Mouse (Mus musculus): ENCODE measurements around the gene Timeless. TPM values are rescaled to one million over a fixed set of nuclear protein-coding genes. Genes with fewer than 3 reads are reported as not detected.
"Not testable (repeated sequence)": the region's sequence is repeated elsewhere in the genome, so short reads cannot be mapped to it uniquely, and the experiment has no call there.

Timeless gene
- 127 and 135 TPM in 2 replicates for polyA plus RNA-seq (2016; fragmentation: Nextera tagmentation; extraction: Ambion mirVana)

DNA sequence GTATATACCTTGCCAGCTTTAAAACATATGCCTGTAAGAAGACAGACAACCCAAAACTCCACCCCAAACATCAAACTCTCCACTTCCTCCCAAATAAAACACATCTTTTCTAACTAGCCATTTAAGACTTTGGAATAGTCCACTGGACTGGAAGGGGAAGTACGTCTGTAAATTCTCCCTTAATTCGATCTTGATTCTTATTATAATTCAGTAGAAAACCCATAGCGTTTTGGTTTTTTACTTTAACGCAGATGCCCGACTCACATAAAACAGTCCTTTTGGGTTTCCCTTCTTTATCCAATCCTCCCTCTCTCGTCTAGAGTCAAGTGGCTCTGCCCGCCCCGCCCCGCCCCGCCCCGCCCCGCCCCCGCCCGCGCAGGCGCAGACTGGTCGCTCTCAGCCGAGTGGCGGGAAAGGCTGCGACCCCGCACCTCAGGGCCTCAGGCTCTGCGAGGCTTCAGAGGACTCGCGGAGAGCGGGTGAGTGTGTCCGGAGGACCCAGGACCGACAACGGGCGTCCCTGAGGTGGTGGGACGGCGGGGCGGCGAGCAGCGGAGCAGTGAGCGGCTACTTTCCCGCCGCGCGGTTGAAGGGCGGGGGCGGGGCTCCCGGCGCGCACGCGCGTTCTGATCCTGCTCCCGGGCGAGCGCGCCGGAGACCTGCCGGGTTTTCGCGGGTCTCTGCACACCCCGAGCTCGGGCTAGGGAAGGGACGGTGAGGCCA is at the start of gene Timeless:
Gene Timeless, plus strand, starts transcription at position 369 of the 723 bp plus-strand sequence.
- Histone ChIP-seq H3K4me1 (peaks cover 40% of the 10 kb centered on the region), H3K9me3 (replicated peaks) (no peaks in the 10 kb centered on the region), H3K27ac (peak within 1 kb of the TSS; percentile 99), H3K36me3 (peaks cover 20% of the 10 kb centered on the region), H3K27me3 (ENCODE audit: low read depth, poor library complexity, severe bottlenecking) (no peaks in the 10 kb centered on the region), H3K4me3 (peak within 1 kb of the TSS; percentile 82)
- DNase-seq (ENCODE audit: low spot score), result peak; percentile 90
- under 1% methylated on average over 57 of the region's 58 CpGs for WGBS

DNA sequence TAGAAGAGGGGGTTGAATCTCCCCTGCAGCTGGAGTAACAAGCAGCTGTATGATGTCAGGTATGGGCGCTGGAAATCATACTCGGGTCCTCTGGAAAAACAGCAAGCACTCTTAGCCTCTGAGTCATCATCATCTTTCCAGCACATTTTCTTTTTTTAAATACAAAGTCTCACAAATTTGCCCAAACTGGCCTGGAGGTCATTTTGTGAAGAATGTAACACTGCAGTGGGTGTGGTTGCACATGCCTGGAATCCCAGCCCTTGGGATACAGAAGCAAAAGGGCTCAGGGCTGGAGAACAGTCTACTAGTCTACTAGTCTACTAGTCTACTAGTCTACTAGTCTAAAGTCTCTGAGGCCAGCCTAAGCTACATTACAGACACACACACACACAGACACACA is 47.6 kb upstream of the Timeless start:
- peaks cover 14% of the 10 kb centered on the region for H3K4me1 ChIP-seq
- no peak overlapping the region for H3K27ac ChIP-seq
- no peaks in the 10 kb centered on the region for H3K9me3 ChIP-seq (replicated peaks)
- WGBS, result 94% methylated on average over 2 of the region's 2 CpGs
- H3K36me3 ChIP-seq, result no peaks in the 10 kb centered on the region
- no peaks in the 10 kb centered on the region for H3K27me3 ChIP-seq (ENCODE audit: low read depth, poor library complexity, severe bottlenecking)
- DNase-seq (ENCODE audit: low spot score), result no peak
- no peak overlapping the region for H3K4me3 ChIP-seq

DNA sequence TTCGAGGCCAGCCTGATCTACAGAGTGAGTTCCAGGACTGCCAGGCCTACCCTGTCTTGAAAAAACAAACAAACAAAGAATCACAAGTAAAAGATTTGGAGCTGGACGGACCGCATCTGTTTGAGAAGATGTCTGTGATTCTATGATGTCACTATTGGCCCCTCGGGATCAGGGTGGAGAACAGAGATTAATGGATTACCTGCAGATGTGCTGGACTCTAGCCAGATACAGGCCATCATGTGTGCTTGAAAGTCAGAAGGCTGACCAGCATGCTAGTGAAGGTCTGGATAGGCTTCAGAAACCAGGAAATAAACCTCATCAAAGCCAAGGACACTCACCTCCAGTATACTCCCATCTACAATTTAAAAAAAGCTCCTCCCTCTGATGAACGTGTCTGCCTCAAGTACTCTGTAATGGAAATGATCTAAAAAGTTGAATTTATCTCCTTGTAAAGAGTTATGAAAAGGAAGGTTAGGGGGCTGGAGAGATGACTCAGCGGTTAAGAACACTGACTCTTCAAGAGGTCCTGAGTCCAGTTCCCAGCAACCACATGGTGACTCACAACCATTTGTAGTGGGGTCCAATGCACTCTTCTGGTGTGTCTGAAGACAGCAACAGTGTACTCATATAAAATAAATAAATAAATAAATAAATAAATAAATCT is 46.5 kb upstream of the Timeless start:
- no peak overlapping the region for H3K4me3 ChIP-seq
- no peaks in the 10 kb centered on the region for H3K9me3 ChIP-seq (replicated peaks)
- WGBS, result 83% methylated on average over 6 of the region's 6 CpGs
- no peaks in the 10 kb centered on the region for H3K36me3 ChIP-seq
- peaks cover 3% of the 10 kb centered on the region for H3K4me1 ChIP-seq
- DNase-seq (ENCODE audit: low spot score), result no peak
- no peak overlapping the region for H3K27ac ChIP-seq
- H3K27me3 ChIP-seq (ENCODE audit: low read depth, poor library complexity, severe bottlenecking), result no peaks in the 10 kb centered on the region

DNA sequence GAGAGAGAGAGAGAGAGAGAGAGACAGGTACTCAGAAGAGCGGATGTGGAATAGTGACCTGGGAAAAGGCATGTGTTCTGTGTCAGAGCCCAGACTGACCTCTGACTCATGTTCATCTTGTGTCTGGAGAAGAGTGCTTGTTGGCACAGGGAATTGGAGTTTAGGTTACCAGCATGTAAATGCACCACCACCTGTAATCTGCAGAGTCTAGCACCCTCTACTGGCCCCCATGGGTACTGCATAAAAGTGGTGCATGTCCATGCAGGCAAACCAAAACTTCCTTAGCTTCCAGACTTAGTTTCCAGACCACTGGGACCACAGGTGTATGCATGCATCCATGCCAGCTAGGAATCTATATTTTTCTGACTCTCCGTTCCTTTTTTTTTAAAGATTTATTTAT is 45.9 kb upstream of the Timeless start:
- DNase-seq (ENCODE audit: low spot score), result peak; percentile 94
- Histone ChIP-seq H3K27me3 (ENCODE audit: low read depth, poor library complexity, severe bottlenecking) (no peaks in the 10 kb centered on the region), H3K36me3 (no peaks in the 10 kb centered on the region), H3K4me3 (no peak overlapping the region), H3K27ac (no peak overlapping the region), H3K4me1 (0 out of 2 replicates have a peak, but pooled peaks cover 2% of the 10 kb centered on the region), H3K9me3 (replicated peaks) (no peaks in the 10 kb centered on the region)
- WGBS, result 63% methylated on average over 2 of the region's 2 CpGs

GRCm38 (mm10) chr10:128187181-128187605 is 44.7 kb upstream of the Timeless start:
- Histone ChIP-seq H3K27ac (no peak overlapping the region), H3K36me3 (no peaks in the 10 kb centered on the region), H3K4me3 (no peak overlapping the region), H3K4me1 (0 out of 2 replicates have a peak, but pooled peaks cover 2% of the 10 kb centered on the region), H3K9me3 (replicated peaks) (no peaks in the 10 kb centered on the region), H3K27me3 (ENCODE audit: low read depth, poor library complexity, severe bottlenecking) (no peaks in the 10 kb centered on the region)
- 61% methylated on average over 5 of the region's 5 CpGs for WGBS
- DNase-seq (ENCODE audit: low spot score), result no peak

- Histone ChIP-seq H3K4me3 (no peak overlapping the region), H3K27me3 (ENCODE audit: low read depth, poor library complexity, severe bottlenecking) (peaks cover 2% of the 10 kb centered on the region), H3K27ac (no peak overlapping the region), H3K4me1 (0 out of 2 replicates have a peak, but pooled peaks cover 2% of the 10 kb centered on the region), H3K9me3 (replicated peaks) (no peaks in the 10 kb centered on the region), H3K36me3 (no peaks in the 10 kb centered on the region)
- WGBS, result 46% methylated on average over 2 of the region's 2 CpGs
- peak; percentile 76 for DNase-seq (ENCODE audit: low spot score)
These were observed 43.5 kb upstream of the Timeless start for GRCm38 (mm10) chr10:128188242-128188877.

GRCm38 (mm10) chr10:128191472-128191871 is 40.4 kb upstream of the Timeless start:
- Histone ChIP-seq H3K4me3 (no peak overlapping the region), H3K27ac (no peak overlapping the region), H3K9me3 (replicated peaks) (no peaks in the 10 kb centered on the region), H3K4me1 (peaks cover 23% of the 10 kb centered on the region), H3K36me3 (no peaks in the 10 kb centered on the region), H3K27me3 (ENCODE audit: low read depth, poor library complexity, severe bottlenecking) (peaks cover 25% of the 10 kb centered on the region)
- 84% methylated on average over 2 of the region's 2 CpGs for WGBS
- DNase-seq (ENCODE audit: low spot score), result no peak

GRCm38 (mm10) chr10:128192030-128192766 is 39.7 kb upstream of the Timeless start:
- H3K27ac ChIP-seq; H3K4me3 ChIP-seq; H3K36me3 ChIP-seq; DNase-seq (ENCODE audit: low spot score); H3K9me3 ChIP-seq (replicated peaks): not testable (repeated sequence)
- 91% methylated on average over 3 of the region's 3 CpGs for WGBS
- H3K27me3 ChIP-seq (ENCODE audit: low read depth, poor library complexity, severe bottlenecking), result peaks cover 32% of the 10 kb centered on the region
- peaks cover 23% of the 10 kb centered on the region for H3K4me1 ChIP-seq

- DNase-seq (ENCODE audit: low spot score), result no peak
- peaks cover 32% of the 10 kb centered on the region for H3K27me3 ChIP-seq (ENCODE audit: low read depth, poor library complexity, severe bottlenecking)
- peaks cover 23% of the 10 kb centered on the region for H3K4me1 ChIP-seq
- no peak overlapping the region for H3K4me3 ChIP-seq
- no peak overlapping the region for H3K27ac ChIP-seq
- H3K9me3 ChIP-seq (replicated peaks), result no peaks in the 10 kb centered on the region
- 94% methylated on average over 6 of the region's 6 CpGs for WGBS
- H3K36me3 ChIP-seq, result no peaks in the 10 kb centered on the region
These were observed 38.8 kb upstream of the Timeless start for GRCm38 (mm10) chr10:128193113-128193512.

GRCm38 (mm10) chr10:128194024-128194550 is 37.8 kb upstream of the Timeless start, which contains the start of gene Gls2:
Gene Gls2 (plus strand): TSS chr10:128194457.
- Histone ChIP-seq H3K36me3 (no peaks in the 10 kb centered on the region), H3K4me1 (peaks cover 21% of the 10 kb centered on the region), H3K4me3 (peak within 1 kb of the TSS; percentile 85), H3K9me3 (replicated peaks) (no peaks in the 10 kb centered on the region), H3K27ac (peak within 1 kb of the TSS; percentile 82), H3K27me3 (ENCODE audit: low read depth, poor library complexity, severe bottlenecking) (peaks cover 32% of the 10 kb centered on the region)
- WGBS, result under 1% methylated on average over 46 of the region's 46 CpGs
- DNase-seq (ENCODE audit: low spot score), result peak; percentile 97

DNA sequence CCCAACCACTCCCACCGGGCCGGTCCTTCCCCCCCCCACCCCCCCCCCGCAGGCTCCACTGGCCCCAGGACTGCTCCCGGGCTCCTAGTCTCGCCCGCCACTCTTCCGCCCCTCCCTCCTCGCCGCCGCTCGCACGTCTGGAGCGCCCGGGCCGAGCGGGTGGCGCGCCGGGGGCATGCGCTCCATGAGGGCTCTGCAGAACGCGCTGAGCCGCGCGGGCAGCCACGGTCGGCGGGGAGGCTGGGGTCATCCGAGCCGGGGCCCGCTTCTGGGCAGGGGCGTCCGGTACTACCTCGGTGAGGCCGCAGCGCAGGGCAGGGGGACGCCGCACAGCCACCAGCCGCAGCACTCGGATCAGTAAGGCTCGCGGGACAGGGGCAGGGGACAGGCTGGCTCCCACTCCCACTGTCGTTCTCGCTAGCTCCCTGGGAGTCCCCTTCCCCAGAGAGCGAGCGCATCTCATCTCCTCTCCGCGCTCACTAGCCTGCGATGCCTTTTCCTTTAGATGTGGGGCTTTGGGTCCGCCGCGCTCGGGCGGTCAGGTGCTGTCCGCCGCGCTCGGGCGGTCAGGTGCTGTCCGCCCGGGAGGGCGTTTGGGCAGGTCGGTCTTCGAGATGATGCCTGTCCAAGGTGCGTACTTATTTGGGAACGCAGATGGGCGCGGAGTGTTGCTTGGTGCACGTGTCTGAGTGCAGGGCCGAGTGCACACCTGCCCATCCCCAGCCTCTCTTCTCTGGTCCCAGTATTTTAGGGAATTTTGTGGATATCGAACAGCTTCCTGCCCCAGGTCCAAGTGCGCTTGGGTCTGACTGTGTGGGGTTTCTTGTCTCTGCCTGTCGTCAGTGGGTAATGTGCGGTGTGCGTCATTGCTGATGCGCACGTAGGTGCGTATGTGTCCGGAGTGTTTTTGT is 37.1 kb upstream of the Timeless start:
- Histone ChIP-seq H3K27me3 (ENCODE audit: low read depth, poor library complexity, severe bottlenecking) (peaks cover 32% of the 10 kb centered on the region), H3K4me3 (peak overlapping the region; percentile 85), H3K4me1 (peaks cover 21% of the 10 kb centered on the region), H3K36me3 (no peaks in the 10 kb centered on the region), H3K9me3 (replicated peaks) (no peaks in the 10 kb centered on the region), H3K27ac (peak overlapping the region; percentile 82)
- 2% methylated on average over 66 of the region's 79 CpGs for WGBS
- no peak for DNase-seq (ENCODE audit: low spot score)

Measured in limb, embryonic 10.5 days (tissue).